Mouse (Mus musculus): ENCODE measurements around the gene Nup93.
"Not testable (repeated sequence)": the region's sequence is repeated elsewhere in the genome, so short reads cannot be mapped to it uniquely, and the experiment has no call there.

Gene Nup93

DNA sequence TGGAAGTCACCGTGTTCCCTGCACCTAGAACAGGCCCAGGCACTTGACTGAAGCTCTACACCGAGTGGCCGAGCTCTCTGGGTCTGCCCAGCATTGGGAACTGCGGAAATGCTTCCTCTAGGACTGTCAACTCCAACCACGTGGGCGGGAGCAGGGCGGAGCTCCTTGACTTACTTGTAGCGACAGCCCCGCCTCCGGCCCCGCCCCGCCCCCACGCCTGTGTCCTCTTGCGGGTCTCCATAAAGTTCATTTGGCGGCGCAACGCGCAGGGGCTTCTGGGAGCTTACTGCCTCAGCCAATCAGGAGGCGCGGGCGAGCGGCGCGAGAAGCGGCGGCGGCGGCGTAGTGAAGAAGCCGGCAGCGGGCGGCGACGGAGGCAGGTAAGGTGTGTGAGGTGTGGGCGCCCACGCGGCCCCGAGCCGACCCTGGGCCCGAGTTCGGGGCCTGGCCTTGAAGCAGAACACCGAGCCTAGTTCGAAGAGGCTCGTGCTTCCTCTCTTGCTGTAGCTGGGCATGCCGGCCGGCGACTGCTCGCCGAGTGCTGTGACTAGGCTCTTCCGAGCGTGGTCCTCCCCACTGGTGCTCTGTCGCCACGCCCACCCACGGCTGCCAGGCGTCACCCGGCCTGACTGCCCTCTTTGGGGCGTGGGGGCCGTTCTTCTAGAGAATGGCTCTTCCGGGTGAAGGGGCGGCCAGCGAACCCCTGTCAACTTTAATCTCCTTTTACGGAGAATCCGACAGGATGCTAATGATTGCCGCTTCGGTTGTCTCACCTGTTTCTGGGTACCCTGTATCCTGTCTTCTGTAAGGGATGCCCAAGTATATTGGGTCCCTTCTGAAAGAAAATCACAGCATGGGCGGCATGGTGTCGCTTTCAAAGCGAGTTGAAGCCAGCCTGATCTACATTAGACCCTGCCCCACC is at the start of gene Nup93:
Nup93 (plus strand) TSS at position 313 of the 922 bp plus-strand sequence.
- peak; percentile 100 for DNase-seq (ENCODE audit: extremely low spot score, low spot score)

DNA sequence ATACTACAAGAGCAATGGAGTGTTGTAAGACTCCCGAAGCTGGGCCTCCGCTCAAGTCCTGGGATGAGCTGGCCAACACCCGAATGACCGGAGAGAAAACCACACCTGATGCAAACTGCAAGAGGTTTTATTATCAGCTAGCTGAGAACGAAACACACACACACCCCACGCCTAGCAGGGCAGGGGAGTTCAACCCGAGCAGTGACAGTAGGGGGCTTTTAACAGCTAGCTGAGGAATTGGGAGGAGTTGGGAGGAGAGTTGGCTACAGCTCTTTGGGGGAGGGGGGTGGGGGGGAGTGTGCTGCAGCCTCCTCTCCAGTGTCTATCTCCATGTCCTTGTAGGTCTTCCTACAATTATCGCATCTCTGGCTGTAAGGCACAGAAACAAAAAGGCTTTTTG is 48.6 kb upstream of the Nup93 start:
- DNase-seq (ENCODE audit: extremely low spot score, low spot score) = not testable (repeated sequence)

GRCm38 (mm10) chr8:94167244-94167643 is 47.1 kb upstream of the Nup93 start:
- DNase-seq (ENCODE audit: extremely low spot score, low spot score) = peak; percentile 96

- no peak for DNase-seq (ENCODE audit: extremely low spot score, low spot score)
These were observed 44.8 kb upstream of the Nup93 start for GRCm38 (mm10) chr8:94169547-94169946.

DNA sequence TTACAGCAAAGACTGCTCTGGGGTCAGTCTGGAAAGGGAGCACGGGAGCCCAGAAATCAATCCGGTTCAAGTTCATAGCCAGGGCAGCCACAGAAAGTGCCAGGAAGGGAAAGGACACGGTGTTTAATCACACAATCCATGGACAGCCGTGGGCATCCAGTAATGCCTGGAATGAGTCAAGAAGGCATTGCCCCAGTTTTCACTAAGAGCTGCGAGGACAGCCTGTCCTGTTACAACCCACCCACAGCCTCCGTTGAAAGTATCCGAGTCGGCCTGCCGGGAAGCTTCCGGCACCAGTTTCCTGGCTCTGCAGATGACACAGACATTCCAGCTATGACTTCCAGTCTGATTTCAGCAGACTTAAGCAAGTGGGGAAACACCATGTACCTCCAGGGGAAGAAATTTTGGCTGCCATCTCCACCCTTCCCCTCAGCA is 43.0 kb upstream of the Nup93 start:
- no peak for DNase-seq (ENCODE audit: extremely low spot score, low spot score)

DNA sequence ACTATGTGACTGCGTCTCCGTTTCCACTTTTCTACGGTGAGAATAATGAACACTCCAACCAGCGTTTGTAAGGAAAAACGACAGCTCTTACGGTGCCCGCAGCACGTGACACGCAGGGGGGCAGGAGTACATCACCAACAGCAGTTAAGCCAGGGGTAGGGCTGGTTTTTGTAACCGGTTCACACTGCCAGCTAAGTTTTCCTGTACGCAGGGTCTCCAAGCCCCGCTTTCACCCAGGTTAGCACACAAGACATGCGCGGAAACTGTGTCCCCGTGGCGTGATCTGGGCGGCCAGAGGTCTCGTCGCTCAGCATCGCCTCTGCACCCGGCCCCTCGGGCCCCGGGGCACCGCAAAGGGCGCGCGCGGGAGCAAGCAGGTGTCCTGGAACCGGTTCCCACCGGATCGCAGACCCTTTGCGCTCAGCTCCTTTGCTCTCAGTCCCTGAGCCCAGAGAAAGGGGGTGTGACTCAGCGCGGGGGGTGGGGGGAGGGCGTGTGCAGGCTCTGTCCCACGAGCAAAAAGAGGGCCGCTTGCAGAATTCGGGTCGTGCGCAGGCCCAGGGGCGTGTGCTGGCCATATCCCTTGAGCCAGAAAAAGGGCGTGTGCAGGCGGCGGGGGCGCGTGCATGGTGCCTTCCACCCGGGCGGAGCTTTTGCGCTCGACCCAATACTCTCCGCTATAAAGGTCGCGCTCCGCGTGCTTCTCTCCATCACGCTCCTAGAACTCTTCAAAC is 42.1 kb upstream of the Nup93 start, which contains the start of gene Mt2:
Mt2 (plus strand) TSS at position 590 of the 734 bp plus-strand sequence.
- peak; percentile 62 for DNase-seq (ENCODE audit: extremely low spot score, low spot score)

DNA sequence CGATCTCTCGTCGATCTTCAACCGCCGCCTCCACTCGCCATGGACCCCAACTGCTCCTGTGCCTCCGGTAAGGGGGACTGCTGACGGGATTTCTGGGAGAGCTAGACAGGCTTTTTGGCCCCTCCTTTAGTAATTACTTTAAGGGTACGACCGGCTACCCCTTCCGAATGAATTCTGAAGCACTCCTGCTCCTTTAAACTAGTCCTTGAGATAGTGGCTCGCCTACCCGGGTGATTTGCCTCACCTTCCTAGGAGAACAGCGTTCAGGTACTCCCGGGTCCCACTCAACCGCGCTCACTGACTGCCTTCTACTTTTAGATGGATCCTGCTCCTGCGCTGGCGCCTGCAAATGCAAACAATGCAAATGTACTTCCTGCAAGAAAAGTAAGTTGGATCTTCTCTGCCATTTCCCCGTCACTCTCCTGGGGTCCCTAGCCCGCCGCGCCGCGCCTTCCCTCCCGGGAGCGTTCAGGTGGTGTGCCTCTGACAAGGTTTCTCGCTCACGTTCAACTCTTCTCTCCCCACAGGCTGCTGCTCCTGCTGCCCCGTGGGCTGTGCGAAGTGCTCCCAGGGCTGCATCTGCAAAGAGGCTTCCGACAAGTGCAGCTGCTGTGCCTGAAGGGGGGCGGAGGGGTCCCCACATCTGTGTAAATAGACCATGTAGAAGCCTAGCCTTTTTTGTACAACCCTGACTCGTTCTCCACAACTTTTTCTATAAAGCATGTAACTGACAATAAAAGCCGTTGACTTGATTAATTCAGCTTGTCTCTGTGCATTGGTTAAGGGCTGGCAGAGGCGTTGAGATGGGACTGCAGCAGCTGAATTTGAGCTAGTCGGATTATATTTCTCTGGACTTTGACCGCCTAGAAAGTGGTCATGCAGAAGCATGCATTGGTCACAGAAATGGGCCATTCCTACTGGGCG is 41.3 kb upstream of the Nup93 start:
- peak; percentile 70 for DNase-seq (ENCODE audit: extremely low spot score, low spot score)

GRCm38 (mm10) chr8:94173848-94174403 is 40.4 kb upstream of the Nup93 start:
- no peak for DNase-seq (ENCODE audit: extremely low spot score, low spot score)

DNA sequence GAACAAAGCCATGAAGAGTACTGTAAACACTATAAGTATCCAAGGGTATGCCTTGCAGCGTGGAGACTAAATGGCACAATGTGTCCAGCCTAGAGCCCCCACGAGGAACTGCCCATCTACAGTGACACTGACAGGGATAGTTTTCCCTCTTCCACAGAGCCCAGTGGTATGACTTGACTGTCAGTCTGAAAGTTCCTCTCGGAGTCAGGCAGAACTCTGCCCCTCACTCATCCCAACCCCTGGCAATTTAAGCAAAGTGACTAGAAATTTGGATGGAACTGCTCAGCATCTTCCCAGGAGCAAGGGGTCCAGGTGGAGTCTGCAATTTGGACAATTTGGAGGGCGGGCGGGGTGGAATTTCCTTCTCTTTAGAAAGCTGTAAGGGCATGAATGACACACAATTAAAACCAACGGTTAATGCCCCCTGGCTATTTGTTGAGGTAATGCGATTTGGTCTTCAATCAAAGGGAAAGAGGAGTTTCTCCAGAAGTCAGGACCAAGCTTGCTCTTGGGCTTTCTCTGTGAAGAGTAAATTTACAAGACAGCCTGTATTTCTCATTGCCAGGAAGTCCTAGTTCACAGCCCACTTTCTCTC is 39.6 kb upstream of the Nup93 start:
- DNase-seq (ENCODE audit: extremely low spot score, low spot score) = no peak

GRCm38 (mm10) chr8:94177716-94178390 is 36.5 kb upstream of the Nup93 start:
- DNase-seq (ENCODE audit: extremely low spot score, low spot score) = peak; percentile 9

GRCm38 (mm10) chr8:94178857-94179712 is 35.3 kb upstream of the Nup93 start, which contains the start of gene Mt1:
TSS of gene Mt1 (plus strand) at chr8:94179082.
- DNase-seq (ENCODE audit: extremely low spot score, low spot score) = peak; percentile 72

GRCm38 (mm10) chr8:94179713-94180560 is 34.4 kb upstream of the Nup93 start:
- DNase-seq (ENCODE audit: extremely low spot score, low spot score) = peak; percentile 66

- DNase-seq (ENCODE audit: extremely low spot score, low spot score) = no peak
These were observed 33.8 kb upstream of the Nup93 start for GRCm38 (mm10) chr8:94180561-94180908.

- peak; percentile 16 for DNase-seq (ENCODE audit: extremely low spot score, low spot score)
These were observed 32.1 kb upstream of the Nup93 start for GRCm38 (mm10) chr8:94182055-94182929.

- DNase-seq (ENCODE audit: extremely low spot score, low spot score) = peak; percentile 65
These were observed 31.2 kb upstream of the Nup93 start for GRCm38 (mm10) chr8:94183117-94183516.

GRCm38 (mm10) chr8:94184357-94184843 is 30.0 kb upstream of the Nup93 start:
- peak; percentile 13 for DNase-seq (ENCODE audit: extremely low spot score, low spot score)

DNA sequence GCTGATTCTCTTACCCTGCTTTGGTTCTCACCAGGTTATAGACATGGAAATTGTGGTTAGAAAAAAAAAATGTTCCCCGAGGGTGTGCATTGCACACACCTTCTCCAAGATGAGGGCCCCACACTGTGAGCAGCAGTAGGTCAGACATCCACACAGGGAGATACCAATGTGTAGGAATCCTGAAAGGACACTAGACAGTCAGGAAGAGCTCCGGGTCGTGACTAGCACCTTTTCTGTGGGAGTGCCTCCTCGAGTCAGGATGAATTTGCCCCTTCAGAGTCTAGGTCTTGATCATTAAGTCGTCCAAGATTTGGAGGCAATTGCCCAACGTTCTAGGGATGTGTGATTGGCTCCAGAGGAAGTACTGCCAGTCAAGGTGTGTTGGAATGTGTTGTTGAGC is 28.6 kb upstream of the Nup93 start:
- DNase-seq (ENCODE audit: extremely low spot score, low spot score) = no peak

Measured in neural tube, embryonic 10.5 days (tissue).